Mouse (Mus musculus) liver, adult 2 months (tissue): ENCODE results near the gene Gpcpd1. TPM values are rescaled to one million over a fixed set of nuclear protein-coding genes. Genes with fewer than 3 reads are reported as not detected.

Source experiments
- DNase-seq: peaks from one replicate; pipeline ENCODE4 v3.0.0-alpha.2; 2011; ENCODE audit warnings: low read depth, low spot score; ENCODE audit errors: extremely low read depth
- H3K27ac ChIP-seq: fragments of 200-500 bp; replicated peaks from 2 replicates; pipeline ENCODE4 v1.5.1; 2012; ENCODE audit warnings: low read depth, mild to moderate bottlenecking, control low read depth, inconsistent platforms, low read length; ENCODE audit not compliant: insufficient read depth
- H3K27me3 ChIP-seq: fragments of 200-500 bp; 2 replicates; pipeline ENCODE4 v1.6.1; 2012; ENCODE audit warnings: mild to moderate bottlenecking, moderate library complexity, low read length, inconsistent platforms; ENCODE audit not compliant: control insufficient read depth, insufficient read depth
- H3K36me3 ChIP-seq: fragments of 200-500 bp; 2 replicates; pipeline ENCODE4 v1.6.1; 2012; ENCODE audit warnings: low read length, inconsistent platforms; ENCODE audit not compliant: control insufficient read depth, insufficient read depth
- H3K4me1 ChIP-seq: fragments of 200-500 bp; 2 replicates; pipeline ENCODE4 v1.6.1; 2011; ENCODE audit warnings: low read length; ENCODE audit not compliant: control insufficient read depth, insufficient read depth
- H3K4me3 ChIP-seq: fragments of 200-500 bp; 2 replicates; pipeline ENCODE4 v1.5.1; 2011; ENCODE audit warnings: low read depth, mild to moderate bottlenecking, control low read depth, low read length, moderate library complexity; ENCODE audit not compliant: insufficient read depth
- H3K79me2 ChIP-seq: fragments of 200-500 bp; 2 replicates; pipeline ENCODE4 v1.6.1; 2012; ENCODE audit warnings: inconsistent platforms, mild to moderate bottlenecking, low read length, moderate library complexity; ENCODE audit not compliant: control insufficient read depth, insufficient read depth
- H3K9ac ChIP-seq: fragments of 200-500 bp; 2 replicates; pipeline ENCODE4 v1.6.1; 2012; ENCODE audit warnings: low read depth, mild to moderate bottlenecking, control low read depth, inconsistent platforms, low read length
- CTCF ChIP-seq: fragments of 200-500 bp; IDR thresholded peaks from 2 replicates; pipeline ENCODE4 v1.5.1; 2011; ENCODE audit warnings: low read depth, low read length, control low read depth
- POLR2A ChIP-seq: fragments of 200-500 bp; IDR thresholded peaks from 2 replicates; pipeline ENCODE4 v1.6.1; 2011; ENCODE audit warnings: low read length, control low read depth; ENCODE audit not compliant: insufficient read depth; ENCODE audit errors: extremely low read depth
- WGBS: fragments of 180-500 bp; shearing (Covaris S2); methylation state at CpG from one replicate; pipeline ENCODE4 v1.1.7; 2018; 5-methylcytosine and 5-hydroxymethylcytosine counted together
- polyA plus RNA-seq: library from polyadenylated mRNA; depleted of rRNA; stranded (reverse); fragments of >200 nt; gene quantifications from 2 replicates; pipeline ENCODE4 v1.2.3, GENCODE M21; 2012; rRNA removed
- total RNA-seq: library from RNA; depleted of rRNA; stranded (reverse); fragments of >200 nt; gene quantifications from 2 replicates; pipeline ENCODE4 v1.2.3, GENCODE M21; 2014; rRNA removed

Gene Gpcpd1
- total and polyA plus RNA-seq, 2 experiments: 11.0 to 237 TPM

- Histone ChIP-seq H3K36me3 (no peaks in the 10 kb centered on the region), H3K79me2 (no peaks in the 10 kb centered on the region), H3K9ac (no peak overlapping the region), H3K4me1 (no peaks in the 10 kb centered on the region), H3K4me3 (no peak overlapping the region), H3K27ac (no peak overlapping the region), H3K27me3 (no peaks in the 10 kb centered on the region)
- TF ChIP-seq POLR2A (no peak), CTCF (no peak)
- no peak for DNase-seq
- 82% methylated on average over 7 of the region's 7 CpGs for WGBS
These were observed 90.0 kb downstream of the Gpcpd1 start for GRCm38 (mm10) chr2:132497412-132498135.

- TF ChIP-seq POLR2A (no peak), CTCF (no peak)
- no peak for DNase-seq
- Histone ChIP-seq H3K79me2 (no peaks in the 10 kb centered on the region), H3K4me3 (no peak overlapping the region), H3K27me3 (no peaks in the 10 kb centered on the region), H3K36me3 (no peaks in the 10 kb centered on the region), H3K4me1 (no peaks in the 10 kb centered on the region), H3K27ac (no peak overlapping the region), H3K9ac (no peak overlapping the region)
- WGBS: 84% methylated on average over 4 of the region's 4 CpGs
These were observed 94.3 kb downstream of the Gpcpd1 start for GRCm38 (mm10) chr2:132493184-132493583.

GRCm38 (mm10) chr2:132485454-132485853, 102.1 kb downstream of the Gpcpd1 start:
- H3K36me3 ChIP-seq: no peaks in the 10 kb centered on the region
- no peak overlapping the region for H3K27ac ChIP-seq
- no peak for TF ChIP-seq POLR2A
- TF ChIP-seq CTCF: peak; percentile 69; the same call in 1 of the 2 replicates
- peak; percentile 26 for DNase-seq
- no peaks in the 10 kb centered on the region for H3K4me1 ChIP-seq
- H3K4me3 ChIP-seq: no peak overlapping the region
- no peak overlapping the region for H3K9ac ChIP-seq
- WGBS: 0% methylated on average over 1 of the region's 1 CpGs
- H3K79me2 ChIP-seq: no peaks in the 10 kb centered on the region
- H3K27me3 ChIP-seq: no peaks in the 10 kb centered on the region

GRCm38 (mm10) chr2:132481547-132481946, 106.0 kb downstream of the Gpcpd1 start:
- 72% methylated on average over 3 of the region's 3 CpGs for WGBS
- no peak overlapping the region for H3K27ac ChIP-seq
- H3K4me1 ChIP-seq: no peaks in the 10 kb centered on the region
- H3K27me3 ChIP-seq: no peaks in the 10 kb centered on the region
- TF ChIP-seq CTCF (no peak), POLR2A (no peak)
- H3K36me3 ChIP-seq: no peaks in the 10 kb centered on the region
- no peak overlapping the region for H3K9ac ChIP-seq
- H3K4me3 ChIP-seq: no peak overlapping the region
- no peak for DNase-seq
- no peaks in the 10 kb centered on the region for H3K79me2 ChIP-seq

Other genes with a start within 250 kb of the Gpcpd1 start
- gene Prokr2, start 202.3 kb downstream of the Gpcpd1 start, total RNA-seq: not detected in 2 replicates
- gene Prokr2, start 202.3 kb downstream of the Gpcpd1 start, polyA plus RNA-seq: not detected in 2 replicates
- 14.1 and 17.1 TPM in 2 replicates for gene Shld1, start 99.2 kb upstream of the Gpcpd1 start, total RNA-seq
- 7.6 and 8.7 TPM in 2 replicates for gene Shld1, start 99.2 kb upstream of the Gpcpd1 start, polyA plus RNA-seq
- 1.6 TPM in 1 of 2 replicates, not detected in the other for gene Chgb, start 193.5 kb upstream of the Gpcpd1 start, total RNA-seq
- gene Chgb, start 193.5 kb upstream of the Gpcpd1 start, polyA plus RNA-seq: 0.02 TPM in 1 of 2 replicates, not detected in the other
- gene Trmt6, start 228.3 kb upstream of the Gpcpd1 start, total RNA-seq: 9.0 and 9.6 TPM in 2 replicates
- gene Trmt6, start 228.3 kb upstream of the Gpcpd1 start, polyA plus RNA-seq: 2.0 TPM in 2 replicates
- gene Mcm8, start 228.4 kb upstream of the Gpcpd1 start, total RNA-seq: 1.7 and 1.8 TPM in 2 replicates
- 0.54 and 0.66 TPM in 2 replicates for gene Mcm8, start 228.4 kb upstream of the Gpcpd1 start, polyA plus RNA-seq